Mouse (Mus musculus) liver, postnatal 0 days (tissue): ENCODE results near the gene Adamts10.

Source experiments
- CTCF ChIP-seq: sonication (generic); IDR thresholded peaks from 2 replicates; pipeline ENCODE4 v1.5.1; 2016; ENCODE audit warnings: antibody characterized with exemption, low read depth
- EP300 ChIP-seq: IDR thresholded peaks from 2 replicates; pipeline ENCODE4 v1.6.1; 2016; ENCODE audit warnings: antibody characterized with exemption, low read depth, mild to moderate bottlenecking

DNA sequence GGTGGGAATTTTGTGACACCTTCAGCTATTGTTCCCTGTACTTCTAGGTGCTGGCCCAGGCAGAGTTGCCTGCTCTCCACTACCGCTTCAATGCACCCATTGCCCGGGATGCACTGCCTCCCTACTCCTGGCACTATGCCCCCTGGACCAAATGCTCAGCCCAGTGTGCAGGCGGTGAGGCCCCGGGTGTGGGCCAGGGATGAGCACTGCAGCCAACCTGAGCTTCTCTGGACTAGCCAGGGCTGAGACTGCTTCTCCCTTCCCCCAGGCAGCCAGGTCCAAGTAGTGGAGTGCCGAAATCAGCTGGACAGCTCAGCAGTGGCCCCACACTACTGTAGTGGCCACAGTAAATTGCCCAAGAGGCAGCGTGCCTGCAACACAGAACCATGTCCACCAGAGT is 25.2 kb downstream of the Adamts10 start:
- TF ChIP-seq CTCF, result no peak
- TF ChIP-seq EP300, result no peak
